Mouse (Mus musculus) brown adipose tissue, adult 24 weeks (tissue): ENCODE measurements at regions not wholly inside any gene's neighbourhood (a gene's known extent, or its start where the extent isn't known, plus 50 kb on each side); places are given as distances from the start of the nearest gene placed in this dataset.

Source experiments
- H3K27ac ChIP-seq: fragments of 200-500 bp; replicated peaks from 2 replicates; pipeline ENCODE4 v1.5.1; 2012; ENCODE audit warnings: low read depth, mild to moderate bottlenecking, low read length
- H3K4me1 ChIP-seq: fragments of 200-500 bp; 2 replicates; pipeline ENCODE4 v1.6.1; 2012; ENCODE audit warnings: low read length, mixed read lengths; ENCODE audit not compliant: control insufficient read depth, insufficient read depth, insufficient read length
- H3K4me3 ChIP-seq: fragments of 200-500 bp; 2 replicates; pipeline ENCODE4 v1.5.1; 2012; ENCODE audit warnings: low read depth, mild to moderate bottlenecking, low read length, moderate library complexity; ENCODE audit not compliant: insufficient read depth

- H3K4me3 ChIP-seq, result no peak overlapping the region
Measured at GRCm38 (mm10) chr9:13963140-13963763, 135.7 kb downstream of the Fam76b start.

GRCm38 (mm10) chr9:13963796-13964195 is 136.3 kb downstream of the Fam76b start:
- Histone ChIP-seq H3K4me1 (0 out of 2 replicates have a peak, but pooled peaks cover 1% of the 10 kb centered on the region), H3K27ac (no peak overlapping the region), H3K4me3 (no peak overlapping the region)

More at GRCm38 (mm10) chr9:13963140-13963763, 135.7 kb downstream of the Fam76b start:
- H3K4me1 ChIP-seq, result no peaks in the 10 kb centered on the region
- H3K27ac ChIP-seq, result no peak overlapping the region

GRCm38 (mm10) chr9:13964256-13964655 is 136.7 kb downstream of the Fam76b start:
- H3K4me3 ChIP-seq, result no peak overlapping the region
- H3K27ac ChIP-seq, result no peak overlapping the region
- 0 out of 2 replicates have a peak, but pooled peaks cover 5% of the 10 kb centered on the region for H3K4me1 ChIP-seq

DNA sequence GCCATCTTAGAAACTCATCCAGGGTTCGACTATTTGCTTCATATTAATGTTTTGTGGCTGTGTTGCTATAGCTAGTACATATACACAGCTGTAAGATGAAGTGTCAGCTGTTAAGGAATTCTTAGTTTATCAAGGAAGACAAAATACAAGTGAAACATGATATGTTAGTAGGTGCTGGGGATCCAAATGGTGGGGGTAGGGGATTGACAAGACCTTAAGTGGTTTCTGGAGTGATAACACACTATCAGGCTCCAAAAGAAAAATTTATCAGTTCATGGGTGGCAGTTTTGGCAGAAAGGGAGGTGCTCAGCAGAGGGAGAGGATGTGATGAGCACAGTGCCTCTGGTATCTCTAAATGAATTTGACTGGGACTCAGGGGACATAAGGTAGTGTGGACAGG is 138.7 kb downstream of the Fam76b start:
- H3K27ac ChIP-seq, result no peak overlapping the region
- no peak overlapping the region for H3K4me3 ChIP-seq
- 0 out of 2 replicates have a peak, but pooled peaks cover 5% of the 10 kb centered on the region for H3K4me1 ChIP-seq

DNA sequence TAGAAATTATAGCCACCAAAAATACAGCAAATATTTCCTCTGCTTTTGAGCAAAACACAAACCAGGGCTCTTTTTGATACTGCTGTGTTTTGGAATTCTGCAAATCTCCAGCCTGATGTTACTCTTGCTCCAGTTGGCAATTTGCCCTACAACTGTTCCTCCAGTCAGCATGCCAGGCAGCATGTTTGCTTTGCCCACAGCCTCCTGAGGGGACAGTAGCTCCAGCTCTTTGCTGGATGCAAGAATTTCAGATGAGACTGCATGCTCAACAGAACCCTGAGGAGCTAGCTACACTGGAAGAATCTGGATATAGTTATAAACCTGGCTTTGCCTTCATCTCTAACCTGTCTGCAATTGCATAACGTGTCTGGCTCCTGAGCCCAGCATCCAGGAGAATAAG is 141.7 kb downstream of the Fam76b start:
- 0 out of 2 replicates have a peak, but pooled peaks cover 5% of the 10 kb centered on the region for H3K4me1 ChIP-seq
- H3K27ac ChIP-seq, result no peak overlapping the region
- no peak overlapping the region for H3K4me3 ChIP-seq

DNA sequence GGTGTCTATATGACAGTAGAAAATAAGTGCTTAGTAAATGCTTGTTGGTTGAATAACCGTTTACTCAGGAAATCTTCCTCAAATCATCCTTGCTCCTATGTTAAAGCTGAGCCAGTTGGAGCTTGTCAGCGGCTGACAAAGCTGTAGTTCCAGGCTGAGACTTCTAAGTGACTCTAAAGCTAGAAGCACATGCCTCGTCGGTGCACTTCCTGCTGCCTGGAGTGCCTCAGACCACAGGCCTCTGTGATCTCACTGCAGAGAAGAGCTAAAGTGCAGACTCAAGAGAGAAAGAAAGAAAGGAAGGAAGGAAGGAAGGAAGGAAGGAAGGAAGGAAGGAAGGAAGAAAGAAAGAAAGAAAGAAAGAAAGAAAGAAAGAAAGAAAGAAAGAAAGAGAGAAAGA is 146.1 kb downstream of the Fam76b start:
- 0 out of 2 replicates have a peak, but pooled peaks cover 5% of the 10 kb centered on the region for H3K4me1 ChIP-seq
- no peak overlapping the region for H3K4me3 ChIP-seq
- no peak overlapping the region for H3K27ac ChIP-seq

GRCm38 (mm10) chr9:13974870-13975269 is 147.4 kb downstream of the Fam76b start:
- Histone ChIP-seq H3K27ac (no peak overlapping the region), H3K4me3 (no peak overlapping the region), H3K4me1 (no peaks in the 10 kb centered on the region)

DNA sequence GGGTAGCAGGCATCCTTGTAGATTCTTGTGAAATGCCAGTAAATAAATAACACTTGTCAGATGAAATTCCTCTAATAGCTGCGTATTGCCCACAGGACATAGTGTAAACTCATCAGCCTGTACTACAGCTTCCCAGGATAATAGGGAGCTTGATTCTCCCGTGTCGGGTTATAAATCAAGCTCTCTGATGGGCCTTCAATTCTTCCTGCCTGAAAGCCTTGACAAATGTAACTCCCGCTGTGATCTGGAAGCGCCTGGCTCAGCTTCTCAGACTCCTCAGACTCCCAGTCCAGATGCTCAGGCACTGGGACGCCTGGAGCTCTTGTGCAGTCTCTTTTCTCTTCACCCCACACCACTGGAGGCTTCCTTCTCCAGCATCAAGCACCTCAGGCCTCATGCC is 151.3 kb downstream of the Fam76b start:
- Histone ChIP-seq H3K27ac (no peak overlapping the region), H3K4me1 (no peaks in the 10 kb centered on the region), H3K4me3 (no peak overlapping the region)

DNA sequence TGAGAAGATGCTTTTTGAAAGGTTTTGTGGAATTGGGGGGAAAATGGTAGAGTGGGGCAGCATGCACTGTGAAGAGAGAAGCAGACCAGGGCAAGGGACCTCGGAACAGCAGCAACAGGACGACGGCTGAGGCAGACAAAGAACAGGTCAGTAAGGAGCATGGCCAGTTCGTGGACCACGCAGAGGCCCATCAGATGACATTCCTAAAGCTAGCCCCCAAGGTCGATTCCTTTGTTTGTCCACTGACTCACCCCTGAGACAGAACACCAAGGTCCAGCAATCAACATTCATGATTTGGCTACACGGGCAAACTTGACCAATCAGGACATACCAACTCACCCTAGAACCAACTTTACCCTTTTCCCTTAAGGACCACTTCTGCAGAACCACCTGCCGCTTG is 160.0 kb downstream of the Fam76b start:
- Histone ChIP-seq H3K27ac (no peak overlapping the region), H3K4me1 (no peaks in the 10 kb centered on the region), H3K4me3 (no peak overlapping the region)

- Histone ChIP-seq H3K4me3 (no peak overlapping the region), H3K27ac (no peak overlapping the region), H3K4me1 (no peaks in the 10 kb centered on the region)
Measured at GRCm38 (mm10) chr9:13988901-13989300, 161.4 kb downstream of the Fam76b start.

DNA sequence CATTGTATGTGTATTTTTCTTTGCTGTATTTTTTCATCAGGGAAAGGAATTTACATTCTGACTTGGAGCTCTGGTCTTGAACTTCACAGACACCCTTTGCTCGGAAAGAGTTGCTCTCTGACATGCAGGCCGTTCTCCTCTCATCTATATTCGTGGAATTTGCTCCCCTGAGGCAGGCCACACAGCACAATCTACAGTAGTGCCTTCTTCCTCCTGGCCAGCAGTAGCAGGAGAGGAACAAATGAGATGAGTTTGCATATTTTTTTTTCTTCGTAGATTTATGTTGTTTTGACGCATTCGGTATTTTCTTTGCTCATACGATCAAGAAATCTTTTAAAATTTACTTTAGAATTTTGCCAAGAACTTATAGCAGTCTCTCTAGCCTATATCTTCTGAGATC is 163.4 kb downstream of the Fam76b start:
- H3K27ac ChIP-seq, result no peak overlapping the region
- no peak overlapping the region for H3K4me3 ChIP-seq
- H3K4me1 ChIP-seq, result no peaks in the 10 kb centered on the region

- H3K4me3 ChIP-seq, result no peak overlapping the region
- H3K4me1 ChIP-seq, result no peaks in the 10 kb centered on the region
- H3K27ac ChIP-seq, result no peak overlapping the region
Measured at GRCm38 (mm10) chr9:13992728-13993127, 165.2 kb downstream of the Fam76b start.

DNA sequence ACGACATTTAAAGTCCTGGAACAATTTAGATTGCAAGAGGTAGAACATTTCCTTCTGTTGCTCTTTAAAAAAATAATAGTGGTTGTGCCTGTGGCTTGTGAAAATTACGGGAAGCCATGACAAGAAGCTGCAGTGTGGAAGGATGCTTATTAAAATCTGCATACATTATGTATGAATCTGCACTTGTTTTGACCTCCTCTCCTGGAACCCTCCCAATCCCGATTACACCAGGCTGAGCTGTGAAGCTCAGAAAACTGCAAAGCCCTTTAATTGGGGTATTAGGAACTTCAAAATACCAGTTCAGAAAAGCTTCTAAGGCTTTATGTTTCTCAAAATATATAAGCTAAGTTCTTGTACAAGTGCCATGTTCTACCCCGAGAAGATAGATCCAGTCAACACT is 171.8 kb downstream of the Fam76b start:
- H3K27ac ChIP-seq, result no peak overlapping the region
- no peaks in the 10 kb centered on the region for H3K4me1 ChIP-seq
- H3K4me3 ChIP-seq, result no peak overlapping the region

GRCm38 (mm10) chr9:14001517-14001916 is 174.0 kb downstream of the Fam76b start:
- H3K4me1 ChIP-seq, result no peaks in the 10 kb centered on the region
- no peak overlapping the region for H3K4me3 ChIP-seq
- H3K27ac ChIP-seq, result no peak overlapping the region

DNA sequence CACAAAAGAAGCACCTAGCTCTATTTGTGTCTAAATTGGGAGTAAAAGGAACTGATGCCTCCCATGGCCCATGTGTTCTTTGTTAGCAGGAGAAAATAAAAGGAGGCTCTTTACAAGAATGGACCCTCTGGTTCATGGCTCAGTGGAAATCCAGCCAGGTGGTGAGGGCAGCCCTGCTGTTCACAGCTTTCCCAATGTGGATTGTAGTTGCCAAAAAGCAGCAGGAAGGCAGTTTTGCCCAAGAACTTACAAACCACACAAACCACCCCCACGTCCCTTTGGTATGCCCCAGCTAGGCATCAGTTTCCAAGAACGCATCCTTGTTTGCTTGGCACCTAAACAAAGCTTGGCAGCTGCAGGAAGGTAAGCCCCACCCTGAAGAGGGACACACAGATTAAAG is 174.7 kb downstream of the Fam76b start:
- H3K4me3 ChIP-seq, result no peak overlapping the region
- H3K4me1 ChIP-seq, result no peaks in the 10 kb centered on the region
- no peak overlapping the region for H3K27ac ChIP-seq

DNA sequence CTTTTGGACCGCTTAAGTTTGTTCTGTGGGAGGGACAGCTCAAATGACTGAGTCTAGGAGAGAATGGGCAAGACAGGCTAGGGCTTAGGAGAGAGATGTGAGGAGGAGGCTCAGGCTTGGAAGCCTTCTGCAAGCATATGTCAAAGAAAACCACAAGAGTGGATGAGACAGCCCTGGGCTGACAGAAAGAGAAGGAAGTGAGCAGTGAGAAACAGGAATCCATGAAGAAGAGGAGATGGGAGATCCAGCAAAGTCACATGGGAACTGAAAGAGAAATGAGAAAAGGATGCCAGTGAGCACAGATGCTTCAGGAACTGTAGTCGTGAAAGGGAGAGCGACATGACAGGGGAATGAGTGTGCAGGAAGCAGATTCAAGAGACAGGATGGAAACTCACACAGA is 175.6 kb downstream of the Fam76b start:
- Histone ChIP-seq H3K27ac (no peak overlapping the region), H3K4me3 (no peak overlapping the region), H3K4me1 (no peaks in the 10 kb centered on the region)
